9 mouse cellular contexts compared by ENCODE assay signal in genomic region chr13:95325080-95325906, GRCm38 (mm10). TPM values are rescaled to one million over a fixed set of nuclear protein-coding genes. Genes with fewer than 3 reads are reported as not detected.
DNase-seq lines count a peak whose midpoint lies in the region; ATAC-seq and TF ChIP-seq lines count a peak whose summit lies in the region.
"Had no signal": no experiment of that assay in that cellular context is flagged by ENCODE, and none has a peak within 500 bp of the region (broad histone marks: within the 10 kb centered on the region; RNA-seq: fewer than 3 reads in every experiment).

No protein-coding gene starts in this region.

- TF ChIP-seq CTCF in kidney, adult 2 months (conservative IDR thresholded peaks at IDR 0.05; ENCODE audit: insufficient read depth, insufficient read length, low read depth, low read length), result no peak

- no peaks in the 10 kb centered on the region; the same call in 1 of the 2 replicates for H3K36me3 ChIP-seq in erythroblast, embryonic 14.5 days (ENCODE audit: control insufficient read depth)
- no peaks in the 10 kb centered on the region for H3K36me3 ChIP-seq in kidney, adult 2 months (ENCODE audit: control insufficient read depth, insufficient read depth, low read length)
- H3K36me3 ChIP-seq in liver, embryonic 11.5 days (ENCODE audit: control insufficient read depth, insufficient read depth, low read length), result no peaks in the 10 kb centered on the region
- H3K36me3 ChIP-seq in stomach, embryonic 15.5 days, result no peaks in the 10 kb centered on the region
- H3K36me3 ChIP-seq: G1E had no signal

- TF ChIP-seq POLR2A in kidney, adult 2 months (IDR thresholded peaks at IDR 0.05; ENCODE audit: low read depth, low read length), result no peak

- peak overlapping the region; percentile 93 for H3K9ac ChIP-seq in liver, embryonic 11.5 days (ENCODE audit: low read depth, low read length)
- peak overlapping the region; percentile 98 for H3K9ac ChIP-seq in stomach, embryonic 15.5 days

- peak; percentile 65 for DNase-seq in embryo, embryonic 11.5 days (ENCODE audit: low read depth, low spot score)
- peak; percentile 68 for DNase-seq in heart, adult 8-10 months (ENCODE audit: low spot score)
- DNase-seq in kidney, adult 2 months, result peak; percentile 88
- DNase-seq in liver, embryonic 11.5 days (ENCODE audit: low spot score), result peak; percentile 80
- peak; percentile 54 for DNase-seq in naive thymus-derived CD4-positive, alpha-beta T cell, adult 2 months (ENCODE audit: low read depth)

- no peaks in the 10 kb centered on the region for H3K9me3 ChIP-seq in erythroblast, embryonic 14.5 days (ENCODE audit: control insufficient read depth, low read length)
- no peaks in the 10 kb centered on the region for H3K9me3 ChIP-seq in liver, embryonic 11.5 days (ENCODE audit: control insufficient read depth, low read length)
- no peaks in the 10 kb centered on the region for H3K9me3 ChIP-seq in stomach, embryonic 15.5 days
- H3K9me3 ChIP-seq: G1E had no signal

- H3K4me2 ChIP-seq in liver, embryonic 11.5 days, result peak overlapping the region; percentile 88
- H3K4me2 ChIP-seq in stomach, embryonic 15.5 days, result peak overlapping the region; percentile 85

- no peak for ATAC-seq in erythroblast, adult 5-6 weeks (replicated peaks; ENCODE audit: low FRiP score, poor library complexity, severe bottlenecking)
- peak; percentile 58 for ATAC-seq in liver, embryonic 11.5 days (replicated peaks; ENCODE audit: low FRiP score)
- peak; percentile 66 for ATAC-seq in stomach, embryonic 15.5 days (ENCODE audit: insufficient read depth, low FRiP score, low read depth)

- H3K27ac ChIP-seq in kidney, adult 2 months (ENCODE audit: insufficient read depth, low read depth, low read length), result peak overlapping the region; percentile 98
- H3K27ac ChIP-seq in liver, embryonic 11.5 days (ENCODE audit: low read depth, low read length), result peak overlapping the region; percentile 94
- H3K27ac ChIP-seq in stomach, embryonic 15.5 days, result peak overlapping the region; percentile 99

- peak overlapping the region; percentile 63 for H3K4me3 ChIP-seq in erythroblast, embryonic 14.5 days (replicated peaks)
- H3K4me3 ChIP-seq in kidney, adult 2 months (ENCODE audit: insufficient read depth, low read depth, low read length), result peak overlapping the region; percentile 93
- H3K4me3 ChIP-seq in liver, embryonic 11.5 days (ENCODE audit: low read depth, low read length), result peak overlapping the region; percentile 79
- H3K4me3 ChIP-seq in stomach, embryonic 15.5 days (replicated peaks), result peak overlapping the region; percentile 82

- under 1% methylated on average over 62 of the region's 63 CpGs for WGBS in kidney, adult 2 months
- under 1% methylated on average over 63 of the region's 63 CpGs for WGBS in liver, embryonic 11.5 days
- WGBS in stomach, embryonic 15.5 days, result 1% methylated on average over 63 of the region's 63 CpGs

- H3K4me1 ChIP-seq in erythroblast, embryonic 14.5 days (ENCODE audit: control insufficient read depth), result peaks cover 8% of the 10 kb centered on the region
- peaks cover 33% of the 10 kb centered on the region for H3K4me1 ChIP-seq in kidney, adult 2 months (ENCODE audit: control insufficient read depth, insufficient read depth, low read length)
- H3K4me1 ChIP-seq in liver, embryonic 11.5 days (replicated peaks; ENCODE audit: control insufficient read depth, insufficient read depth, low read length), result peaks cover 7% of the 10 kb centered on the region
- H3K4me1 ChIP-seq in stomach, embryonic 15.5 days, result peaks cover 20% of the 10 kb centered on the region

- peaks cover 31% of the 10 kb centered on the region for H3K27me3 ChIP-seq in erythroblast, embryonic 14.5 days (ENCODE audit: control insufficient read depth)
- no peaks in the 10 kb centered on the region for H3K27me3 ChIP-seq in kidney, adult 2 months (replicated peaks; ENCODE audit: control insufficient read depth, insufficient read depth, low read length)
- no peaks in the 10 kb centered on the region for H3K27me3 ChIP-seq in liver, embryonic 11.5 days (replicated peaks; ENCODE audit: control insufficient read depth, insufficient read depth, low read length)
- H3K27me3 ChIP-seq in stomach, embryonic 15.5 days (replicated peaks), result no peaks in the 10 kb centered on the region

RNA-seq across cellular contexts. Expression of gene Zbed3, which starts 1.9 kb away (rescaled TPM):
- polyA plus RNA-seq in erythroblast, embryonic 14.5 days (2012), result 0.09 and 0.19 TPM in 2 replicates
- total RNA-seq in erythroblast, adult 5-6 weeks (2015; ENCODE audit: low replicate concordance), result 5.9 and 7.7 TPM in 2 replicates
- 1.1 TPM in 1 of 2 replicates, not detected in the other for total RNA-seq in erythroblast, adult 5-6 weeks (2017; ENCODE audit: low replicate concordance)
- 10 to 100 TPM; 11.7 to 16.0 (median 14.4) TPM for total RNA-seq in heart, adult 8-10 months (2022)
- 44.7 and 46.1 TPM in 2 replicates for polyA plus RNA-seq in kidney, adult 2 months (2012; rRNA removed)
- 30.9 and 32.1 TPM in 2 replicates for polyA plus RNA-seq in liver, embryonic 11.5 days (2014; fragmentation: Nextera tagmentation; extraction: Ambion mirVana)
- polyA plus RNA-seq in stomach, embryonic 15.5 days (2015; fragmentation: Nextera tagmentation; extraction: Ambion mirVana), result 51.3 and 60.1 TPM in 2 replicates
- polyA plus RNA-seq: G1E had no signal

RNA-seq across cellular contexts. Expression of gene Aggf1, which starts 49.9 kb away (rescaled TPM):
- polyA plus RNA-seq in erythroblast, embryonic 14.5 days (2012), result 0.89 and 0.92 TPM in 2 replicates
- 18.2 and 19.8 TPM in 2 replicates for total RNA-seq in erythroblast, adult 5-6 weeks (2015; ENCODE audit: low replicate concordance)
- 18.1 and 20.1 TPM in 2 replicates for total RNA-seq in erythroblast, adult 5-6 weeks (2017; ENCODE audit: low replicate concordance)
- 10 to 100 TPM; 21.2 to 26.1 (median 23.6) TPM for total RNA-seq in heart, adult 8-10 months (2022)
- polyA plus RNA-seq in kidney, adult 2 months (2012; rRNA removed), result 14.6 and 15.4 TPM in 2 replicates
- 42.1 and 43.4 TPM in 2 replicates for polyA plus RNA-seq in liver, embryonic 11.5 days (2014; fragmentation: Nextera tagmentation; extraction: Ambion mirVana)
- polyA plus RNA-seq in stomach, embryonic 15.5 days (2015; fragmentation: Nextera tagmentation; extraction: Ambion mirVana), result 33.6 and 34.1 TPM in 2 replicates

Comparison
In these comparisons a context has a peak if more than half of its experiments do, and no peak if none do; other contexts are left out.
1. RNA of gene Zbed3, which starts 1.9 kb away (polyA plus RNA-seq): 51.3 to 60.1 TPM in stomach, embryonic 15.5 days, 44.7 to 46.1 TPM in kidney, adult 2 months and 30.9 to 32.1 TPM in liver, embryonic 11.5 days; 0.09 to 0.19 TPM in erythroblast, embryonic 14.5 days; every median in the first group is over 10 times any median in the second.
2. Peak in every context shown above with its lines, with median percentiles within 50 percentile points of each other: H3K4me3 ChIP-seq, DNase-seq and H3K27ac ChIP-seq.